Mouse (Mus musculus) CH12.LX (cell line): Measurements from ENCODE around the gene Cdk9. TPM values are rescaled to one million over a fixed set of nuclear protein-coding genes. Genes with fewer than 3 reads are reported as not detected.
A peak's percentile ranks its signal among the peaks of the same experiment; 100 is the strongest.

Experiments used
- DNase-seq: peaks from one replicate; pipeline ENCODE4 v3.0.0-alpha.2; 2013; ENCODE audit errors: extremely low read depth
- H3K27ac ChIP-seq: 2 replicates; pipeline ENCODE4 v1.5.1; 2012; ENCODE audit warnings: low read depth, mild to moderate bottlenecking, control low read depth, moderate library complexity; ENCODE audit not compliant: insufficient read depth
- H3K27me3 ChIP-seq: replicated peaks from 2 replicates; pipeline ENCODE3; 2012; ENCODE audit warnings: inconsistent platforms
- H3K36me3 ChIP-seq, 2 experiments: replicated peaks in 1 of 2; 2 replicates each; pipeline versions ENCODE3 to v1.6.1; 2012; ENCODE audit warnings: inconsistent platforms in 1 of 2, low read length in 1 of 2, mild to moderate bottlenecking in 1 of 2, mixed read lengths in 1 of 2, moderate library complexity in 1 of 2; ENCODE audit not compliant: control insufficient read depth in 1 of 2, insufficient read depth in 1 of 2
- H3K4me1 ChIP-seq, 2 experiments: 2 replicates each; pipeline ENCODE4 v1.6.1; 2012; ENCODE audit warnings: inconsistent platforms in 1 of 2, moderate library complexity in 1 of 2; ENCODE audit not compliant: insufficient read depth in 2 of 2, control insufficient read depth in 1 of 2
- H3K4me2 ChIP-seq: 2 replicates; pipeline ENCODE4 v1.6.1; 2012; ENCODE audit warnings: low read depth, mild to moderate bottlenecking, control low read depth; ENCODE audit not compliant: poor library complexity, insufficient read depth, severe bottlenecking
- H3K4me3 ChIP-seq, 3 experiments: fragments of 150-350 bp in 1 of 3; sonication (generic) in 1 of 3; replicated peaks in 1 of 3; 2 replicates each; pipeline versions ENCODE3 to v1.5.1; 2011 to 2012; ENCODE audit warnings: low read depth in 2 of 3, low read length in 2 of 3, mild to moderate bottlenecking in 2 of 3, moderate library complexity in 2 of 3, control low read depth in 1 of 3, improper control_type of control experiment in 1 of 3, inconsistent platforms in 1 of 3, mixed read lengths in 1 of 3; ENCODE audit not compliant: poor library complexity in 1 of 3
- H3K79me2 ChIP-seq: replicated peaks from 2 replicates; pipeline ENCODE4 v1.6.1; 2012; ENCODE audit warnings: mild to moderate bottlenecking, moderate library complexity; ENCODE audit not compliant: control insufficient read depth, poor library complexity, insufficient read depth, severe bottlenecking; ENCODE audit errors: extremely low read depth
- H3K9ac ChIP-seq: 2 replicates; pipeline ENCODE4 v1.6.1; 2012; ENCODE audit warnings: low read depth, mild to moderate bottlenecking, control low read depth, moderate library complexity; ENCODE audit not compliant: insufficient read depth
- H3K9me3 ChIP-seq: replicated peaks from 2 replicates; pipeline ENCODE3; 2012; ENCODE audit warnings: low read length, inconsistent platforms, mixed read lengths
- BHLHE40 ChIP-seq: IDR thresholded peaks from 2 replicates; pipeline ENCODE4 v1.6.1; 2011; ENCODE audit warnings: mild to moderate bottlenecking, low read depth, low read length, improper control_type of control experiment
- CHD1 ChIP-seq: IDR thresholded peaks from 2 replicates; pipeline ENCODE4 v1.6.1; 2012; ENCODE audit warnings: low read depth, low read length, improper control_type of control experiment, inconsistent platforms
- CHD2 ChIP-seq: IDR thresholded peaks from 2 replicates; pipeline ENCODE4 v1.6.1; 2011; ENCODE audit warnings: low read length, improper control_type of control experiment
- CTCF ChIP-seq, 2 experiments: IDR thresholded peaks in 1 of 2; conservative IDR thresholded peaks in 1 of 2; 2 replicates each; pipeline ENCODE4 v1.5.1; 2011 to 2012; ENCODE audit warnings: low read depth in 2 of 2, low read length in 2 of 2, improper control_type of control experiment in 1 of 2, inconsistent platforms in 1 of 2, mild to moderate bottlenecking in 1 of 2, moderate library complexity in 1 of 2
- E2F4 ChIP-seq: IDR thresholded peaks from 2 replicates; pipeline ENCODE4 v1.6.1; 2011; ENCODE audit warnings: low read depth, low read length, improper control_type of control experiment; ENCODE audit not compliant: insufficient replicate concordance
- ELF1 ChIP-seq: IDR thresholded peaks from 2 replicates; pipeline ENCODE4 v1.6.1; 2014; ENCODE audit warnings: low read depth, mild to moderate bottlenecking, inconsistent platforms, low read length, improper control_type of control experiment
- EP300 ChIP-seq: IDR thresholded peaks from 2 replicates; pipeline ENCODE4 v1.6.1; 2011; ENCODE audit warnings: low read length, improper control_type of control experiment
- ETS1 ChIP-seq: conservative IDR thresholded peaks from 2 replicates; pipeline ENCODE4 v1.6.1; 2012; ENCODE audit warnings: low read depth, mild to moderate bottlenecking, inconsistent platforms, low read length, improper control_type of control experiment, moderate library complexity
- GABPA ChIP-seq: IDR thresholded peaks from 2 replicates; pipeline ENCODE4 v1.6.1; 2012; ENCODE audit warnings: low read depth, low read length, improper control_type of control experiment, inconsistent platforms; ENCODE audit not compliant: insufficient replicate concordance
- HCFC1 ChIP-seq: IDR thresholded peaks from 2 replicates; pipeline ENCODE4 v1.6.1; 2012; ENCODE audit warnings: low read depth, mild to moderate bottlenecking, inconsistent platforms, low read length, improper control_type of control experiment
- IRF4 ChIP-seq: IDR thresholded peaks from 2 replicates; pipeline ENCODE4 v1.6.1; 2014; ENCODE audit warnings: low read depth, mild to moderate bottlenecking, inconsistent platforms, low read length, improper control_type of control experiment
- JUN ChIP-seq: IDR thresholded peaks from 2 replicates; pipeline ENCODE4 v1.6.1; 2011; ENCODE audit warnings: low read depth, mild to moderate bottlenecking, low read length, improper control_type of control experiment, moderate library complexity; ENCODE audit not compliant: insufficient read depth
- JUND ChIP-seq: conservative IDR thresholded peaks from 2 replicates; pipeline ENCODE4 v1.6.1; 2011; ENCODE audit warnings: low read depth, low read length, improper control_type of control experiment
- KAT2A ChIP-seq: IDR thresholded peaks from 2 replicates; pipeline ENCODE4 v1.6.1; 2012; ENCODE audit warnings: low read length, improper control_type of control experiment, inconsistent platforms; ENCODE audit not compliant: insufficient replicate concordance
- MAFK ChIP-seq: IDR thresholded peaks from 2 replicates; pipeline ENCODE4 v1.6.1; 2011; ENCODE audit warnings: low read length, improper control_type of control experiment; ENCODE audit not compliant: insufficient replicate concordance
- MAX ChIP-seq: IDR thresholded peaks from 2 replicates; pipeline ENCODE4 v1.6.1; 2011; ENCODE audit warnings: low read length, improper control_type of control experiment
- MAZ ChIP-seq: IDR thresholded peaks from 2 replicates; pipeline ENCODE4 v1.6.1; 2012; ENCODE audit warnings: low read depth, mild to moderate bottlenecking, inconsistent platforms, low read length, improper control_type of control experiment, moderate library complexity
- MEF2A ChIP-seq: IDR thresholded peaks from 2 replicates; pipeline ENCODE4 v1.6.1; 2014; ENCODE audit warnings: low read depth, mild to moderate bottlenecking, inconsistent platforms, low read length, improper control_type of control experiment, borderline replicate concordance
- MXI1 ChIP-seq: IDR thresholded peaks from 2 replicates; pipeline ENCODE4 v1.6.1; 2011; ENCODE audit warnings: mild to moderate bottlenecking, low read depth, low read length, improper control_type of control experiment
- MYC ChIP-seq: IDR thresholded peaks from 2 replicates; pipeline ENCODE4 v1.6.1; 2011; ENCODE audit warnings: low read depth, mild to moderate bottlenecking, improper control_type of control experiment, low read length
- NELFE ChIP-seq: IDR thresholded peaks from 2 replicates; pipeline ENCODE4 v1.6.1; 2011; ENCODE audit warnings: low read depth, low read length, improper control_type of control experiment
- NRF1 ChIP-seq: IDR thresholded peaks from 2 replicates; pipeline ENCODE4 v1.6.1; 2014; ENCODE audit warnings: low read depth, mild to moderate bottlenecking, inconsistent platforms, low read length, improper control_type of control experiment, moderate library complexity
- PAX5 ChIP-seq: IDR thresholded peaks from 2 replicates; pipeline ENCODE4 v1.6.1; 2012; ENCODE audit warnings: low read length, inconsistent platforms, mixed read lengths
- POLR2A ChIP-seq: IDR thresholded peaks from 2 replicates; pipeline ENCODE4 v1.6.1; 2011; ENCODE audit warnings: low read depth, mild to moderate bottlenecking, improper control_type of control experiment, low read length
- POLR2AphosphoS2 ChIP-seq: IDR thresholded peaks from 2 replicates; pipeline ENCODE4 v1.6.1; 2011; ENCODE audit warnings: low read depth, low read length, improper control_type of control experiment
- RAD21 ChIP-seq: IDR thresholded peaks from 2 replicates; pipeline ENCODE4 v1.6.1; 2011; ENCODE audit warnings: low read depth, mild to moderate bottlenecking, low read length, improper control_type of control experiment, moderate library complexity
- RCOR1 ChIP-seq: conservative IDR thresholded peaks from 2 replicates; pipeline ENCODE4 v1.6.1; 2012; ENCODE audit warnings: low read depth, mild to moderate bottlenecking, inconsistent platforms, low read length, improper control_type of control experiment
- SIN3A ChIP-seq: IDR thresholded peaks from 2 replicates; pipeline ENCODE4 v1.6.1; 2012; ENCODE audit warnings: low read length, improper control_type of control experiment, inconsistent platforms
- SMC3 ChIP-seq: IDR thresholded peaks from 2 replicates; pipeline ENCODE4 v1.6.1; 2011; ENCODE audit warnings: low read depth, low read length, improper control_type of control experiment
- TBP ChIP-seq: conservative IDR thresholded peaks from 2 replicates; pipeline ENCODE4 v1.6.1; 2011; ENCODE audit warnings: low read depth, low read length, improper control_type of control experiment
- TCF12 ChIP-seq: IDR thresholded peaks from 2 replicates; pipeline ENCODE4 v1.6.1; 2014; ENCODE audit warnings: low read depth, mild to moderate bottlenecking, inconsistent platforms, low read length, improper control_type of control experiment
- UBTF ChIP-seq: IDR thresholded peaks from 2 replicates; pipeline ENCODE4 v1.6.1; 2012; ENCODE audit warnings: low read depth, mild to moderate bottlenecking, inconsistent platforms, low read length, improper control_type of control experiment, moderate library complexity
- USF1 ChIP-seq: IDR thresholded peaks from 2 replicates; pipeline ENCODE4 v1.6.1; 2014; ENCODE audit warnings: low read depth, mild to moderate bottlenecking, inconsistent platforms, low read length, improper control_type of control experiment
- USF2 ChIP-seq: conservative IDR thresholded peaks from 2 replicates; pipeline ENCODE4 v1.6.1; 2011; ENCODE audit warnings: low read depth, low read length, improper control_type of control experiment
- ZC3H11A ChIP-seq: IDR thresholded peaks from 2 replicates; pipeline ENCODE4 v1.6.1; 2012; ENCODE audit warnings: low read depth, mild to moderate bottlenecking, inconsistent platforms, low read length, improper control_type of control experiment
- ZKSCAN1 ChIP-seq: IDR thresholded peaks from 2 replicates; pipeline ENCODE4 v1.6.1; 2012; ENCODE audit warnings: low read depth, inconsistent platforms, low read length, improper control_type of control experiment, borderline replicate concordance
- ZMIZ1 ChIP-seq: IDR thresholded peaks from 2 replicates; pipeline ENCODE4 v1.6.1; 2012; ENCODE audit warnings: low read depth, mild to moderate bottlenecking, inconsistent platforms, low read length, improper control_type of control experiment
- ZNF384 ChIP-seq: IDR thresholded peaks from 2 replicates; pipeline ENCODE4 v1.6.1; 2012; ENCODE audit warnings: low read depth, low read length, improper control_type of control experiment, inconsistent platforms
- dilution Hi-C: fragments of 300-500 bp; cut with MboI; formaldehyde crosslinking; loops from 2 replicates; pipeline ENCODE4 v1.14.3; 2020; ENCODE audit warnings: low sequenced_read_pairs; ENCODE audit not compliant: extremely low pct_unique_long_range_greater_than_20kb, extremely low pct_ligation_motif_present
- in situ Hi-C: fragments of 300-500 bp; cut with MboI; formaldehyde crosslinking; loops from 3 replicates; pipeline ENCODE4 v1.14.3; 2019; ENCODE audit warnings: low sequenced_read_pairs, low pct_ligation_motif_present, low pct_unique_long_range_greater_than_20kb, mixed read lengths
- polyA plus RNA-seq: library from polyadenylated mRNA; unstranded; fragments of >175 nt; gene quantifications from 2 replicates; pipeline ENCODE4 v1.2.1, GENCODE M21; 2012; ENCODE audit warnings: low read depth; ENCODE audit not compliant: insufficient read length
- total RNA-seq, 2 experiments: library from RNA; depleted of rRNA; stranded (reverse); fragments of 300-350 nt in 1 of 2; fragments of >200 nt in 1 of 2; gene quantifications; 2 replicates each; pipeline ENCODE4 v1.2.3; 2012 to 2014

The Cdk9 gene
- total and polyA plus RNA-seq, 3 experiments: 41.7 to 136 (median 73.7) TPM

- Histone ChIP-seq H3K9me3 (no peaks in the 10 kb centered on the region), H3K27ac (peak overlapping the region; percentile 35), H3K79me2 (no peaks in the 10 kb centered on the region), H3K4me2 (peak overlapping the region; percentile 4), H3K4me3 (no peak overlapping the region), H3K4me1 (peaks cover 20 to 48% of the 10 kb centered on the region in 2 experiments), H3K27me3 (no peaks in the 10 kb centered on the region), H3K36me3 (no peaks in the 10 kb centered on the region), H3K9ac (0 out of 2 replicates have a peak overlapping the region, but pooled peaks have one; percentile 2)
- dilution Hi-C loops: no loop called here
- in situ Hi-C loops: no loop called here
- TF ChIP-seq ELF1 (no peak), TBP (0 out of 2 replicates have a peak, but pooled peaks have one; percentile 35), ETS1 (peak; percentile 70), MAZ (no peak), HCFC1 (no peak), USF1 (no peak), BHLHE40 (peak; percentile 58), MAFK (no peak), MXI1 (no peak), NELFE (no peak), RAD21 (no peak), MEF2A (no peak), ZMIZ1 (no peak), IRF4 (peak; percentile 47; the same call in 1 of the 2 replicates), CHD1 (no peak), ZKSCAN1 (no peak), CHD2 (no peak), E2F4 (no peak), SMC3 (no peak), UBTF (0 out of 2 replicates have a peak, but pooled peaks have one; percentile 48), TCF12 (peak; percentile 37; the same call in 1 of the 2 replicates), ZNF384 (no peak), POLR2AphosphoS2 (no peak), GABPA (no peak), MYC (no peak), ZC3H11A (no peak), EP300 (no peak; the same call in 1 of the 2 replicates), PAX5 (no peak), CTCF (conservative IDR thresholded peaks at IDR 0.05 in 1 of 2, IDR thresholded peaks at IDR 0.05 in 1 of 2; ENCODE audit: low read depth in 2 of 2, low read length in 2 of 2) (no peak), JUN (no peak), POLR2A (peak; percentile 18; the same call in 1 of the 2 replicates), KAT2A (no peak), MAX (no peak), NRF1 (no peak), USF2 (no peak), RCOR1 (no peak), SIN3A (no peak), JUND (no peak)
- peak; percentile 77 for DNase-seq
These were observed 47.5 kb downstream of the Cdk9 start for GRCm38 (mm10) chr2:32665345-32665744.
